Mouse (Mus musculus): ENCODE data around the gene Frmpd4. TPM values are rescaled to one million over a fixed set of nuclear protein-coding genes. Genes with fewer than 3 reads are reported as not detected.

Gene Frmpd4
- 0.03 and 0.05 TPM in 2 replicates for polyA plus RNA-seq (2016; fragmentation: Nextera tagmentation; extraction: Ambion mirVana)

DNA sequence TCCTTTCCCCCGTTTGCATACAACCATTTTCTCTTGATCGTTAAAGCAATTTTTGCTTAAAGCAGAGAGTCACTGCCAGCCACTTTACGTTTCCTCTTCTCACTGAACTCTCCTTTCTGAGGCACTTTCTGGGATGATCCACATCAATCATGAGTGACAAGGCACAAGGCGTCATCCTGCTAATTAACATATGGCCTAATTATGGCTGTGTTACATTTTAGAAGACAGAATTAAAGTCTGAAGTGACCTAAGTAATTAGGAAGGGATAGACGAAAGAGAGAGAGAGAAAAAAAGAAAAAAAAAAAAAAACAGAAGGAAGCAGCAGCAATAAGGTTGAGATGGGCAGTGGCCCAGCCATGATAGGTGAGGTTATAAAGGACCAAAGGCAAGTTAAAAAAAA is at the start of gene Frmpd4:
Gene Frmpd4, minus strand, starts transcription at position 101 of the 400 bp plus-strand sequence.
- 62% methylated on average over 5 of the region's 5 CpGs for WGBS
- no peaks in the 10 kb centered on the region for H3K4me1 ChIP-seq
- H3K4me3 ChIP-seq = no peak within 1 kb of the TSS
- H3K36me3 ChIP-seq = no peaks in the 10 kb centered on the region
- H3K27ac ChIP-seq = no peak within 1 kb of the TSS
- no peaks in the 10 kb centered on the region for H3K9me3 ChIP-seq (replicated peaks)
- no peak for DNase-seq (ENCODE audit: low spot score)
- H3K27me3 ChIP-seq (ENCODE audit: low read depth, poor library complexity, severe bottlenecking) = peaks cover 82% of the 10 kb centered on the region

DNA sequence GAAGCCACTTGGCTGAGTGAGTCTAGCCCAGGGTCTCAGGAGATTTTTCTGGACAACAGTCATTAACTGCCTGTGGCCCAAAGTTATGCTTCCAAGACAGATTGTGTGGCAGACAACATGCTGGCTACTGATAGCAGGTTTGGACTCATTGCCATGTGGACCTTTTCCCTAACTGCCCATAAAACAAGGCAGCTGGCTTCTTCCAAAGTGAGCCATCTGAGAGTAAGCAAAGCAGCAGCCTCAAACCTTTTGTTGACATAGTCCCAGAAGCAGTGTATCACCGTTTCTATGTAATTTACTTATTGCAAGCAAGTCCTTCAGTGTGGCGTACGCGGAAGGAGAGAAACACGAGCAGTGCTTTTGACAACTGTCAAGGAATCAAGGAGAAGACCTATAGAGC is 18.2 kb upstream of the Frmpd4 start:
- DNase-seq (ENCODE audit: low spot score) = no peak
- Histone ChIP-seq H3K9me3 (replicated peaks) (no peaks in the 10 kb centered on the region), H3K27me3 (ENCODE audit: low read depth, poor library complexity, severe bottlenecking) (peaks cover 91% of the 10 kb centered on the region), H3K4me3 (no peak overlapping the region), H3K27ac (no peak overlapping the region), H3K4me1 (no peaks in the 10 kb centered on the region), H3K36me3 (no peaks in the 10 kb centered on the region)
- 81% methylated on average over 5 of the region's 5 CpGs for WGBS

DNA sequence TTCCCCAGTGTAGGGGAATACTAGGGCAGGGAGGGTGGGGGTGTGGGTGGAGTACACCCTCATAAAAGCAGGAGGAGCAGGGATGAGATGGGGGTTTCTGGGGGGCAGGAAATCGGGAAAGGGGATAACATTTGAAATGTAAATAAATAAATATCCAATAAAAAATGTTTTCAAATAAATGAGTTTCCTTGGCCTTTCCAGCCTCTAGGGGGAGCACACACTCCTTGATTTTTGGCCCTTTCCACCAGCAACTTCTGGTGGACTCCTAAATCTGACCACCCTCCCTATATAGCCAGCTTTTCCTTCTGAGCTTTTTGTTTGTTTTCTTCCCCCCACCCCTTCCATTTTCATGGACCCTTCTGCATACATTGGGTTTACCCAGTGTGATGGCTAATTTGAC is 7.3 kb upstream of the Frmpd4 start:
- Histone ChIP-seq H3K9me3 (replicated peaks) (no peaks in the 10 kb centered on the region), H3K27ac (no peak overlapping the region), H3K4me3 (no peak overlapping the region), H3K27me3 (ENCODE audit: low read depth, poor library complexity, severe bottlenecking) (peaks cover 80% of the 10 kb centered on the region), H3K4me1 (no peaks in the 10 kb centered on the region), H3K36me3 (no peaks in the 10 kb centered on the region)
- DNase-seq (ENCODE audit: low spot score) = no peak
- 45% methylated on average over 1 of the region's 1 CpGs for WGBS

DNA sequence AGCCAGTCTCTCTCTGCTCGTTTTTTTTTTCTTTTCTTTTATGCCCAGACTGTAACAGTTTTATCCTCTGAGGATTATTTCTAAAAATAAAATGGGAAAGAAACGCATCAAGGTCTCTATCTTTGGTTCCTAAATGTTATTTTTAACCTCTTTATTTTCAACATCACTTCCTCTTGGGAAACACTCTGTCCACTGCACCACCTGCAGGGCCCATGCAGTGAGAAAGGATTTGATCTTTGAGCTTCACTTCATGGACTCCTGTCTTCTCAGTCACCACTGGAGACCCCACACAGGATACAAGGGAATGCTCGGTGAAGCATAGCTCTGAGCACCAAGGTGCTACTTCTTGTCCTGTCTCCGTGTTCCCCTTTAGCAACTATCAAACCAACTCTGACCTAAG is 5.2 kb downstream of the Frmpd4 start:
- Histone ChIP-seq H3K27me3 (ENCODE audit: low read depth, poor library complexity, severe bottlenecking) (peaks cover 96% of the 10 kb centered on the region), H3K9me3 (replicated peaks) (no peaks in the 10 kb centered on the region), H3K4me3 (no peak overlapping the region), H3K27ac (no peak overlapping the region), H3K4me1 (no peaks in the 10 kb centered on the region), H3K36me3 (no peaks in the 10 kb centered on the region)
- DNase-seq (ENCODE audit: low spot score) = no peak
- WGBS = 72% methylated on average over 4 of the region's 4 CpGs

DNA sequence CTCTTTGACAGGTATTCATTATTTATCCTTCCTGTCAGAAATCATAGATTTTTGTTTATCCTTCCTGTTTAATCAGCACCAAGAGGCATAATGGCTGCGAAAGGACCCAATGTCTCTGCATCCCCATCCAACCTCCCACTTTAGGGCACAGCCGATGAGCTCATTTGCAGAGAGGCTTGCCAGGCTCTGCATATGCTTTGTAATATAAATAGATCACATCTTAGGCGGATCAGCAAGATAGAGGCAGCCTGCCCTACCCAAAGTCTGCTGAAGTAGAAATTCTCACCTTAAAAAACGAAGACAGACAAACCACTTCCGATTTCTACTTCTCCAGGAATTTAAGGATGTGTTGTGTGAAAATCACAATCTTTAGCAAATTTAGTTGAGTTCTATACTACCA is 7.8 kb downstream of the Frmpd4 start:
- WGBS = 83% methylated on average over 5 of the region's 5 CpGs
- Histone ChIP-seq H3K4me1 (no peaks in the 10 kb centered on the region), H3K27ac (no peak overlapping the region), H3K36me3 (no peaks in the 10 kb centered on the region), H3K9me3 (replicated peaks) (no peaks in the 10 kb centered on the region), H3K27me3 (ENCODE audit: low read depth, poor library complexity, severe bottlenecking) (peaks cover 96% of the 10 kb centered on the region), H3K4me3 (no peak overlapping the region)
- no peak for DNase-seq (ENCODE audit: low spot score)

DNA sequence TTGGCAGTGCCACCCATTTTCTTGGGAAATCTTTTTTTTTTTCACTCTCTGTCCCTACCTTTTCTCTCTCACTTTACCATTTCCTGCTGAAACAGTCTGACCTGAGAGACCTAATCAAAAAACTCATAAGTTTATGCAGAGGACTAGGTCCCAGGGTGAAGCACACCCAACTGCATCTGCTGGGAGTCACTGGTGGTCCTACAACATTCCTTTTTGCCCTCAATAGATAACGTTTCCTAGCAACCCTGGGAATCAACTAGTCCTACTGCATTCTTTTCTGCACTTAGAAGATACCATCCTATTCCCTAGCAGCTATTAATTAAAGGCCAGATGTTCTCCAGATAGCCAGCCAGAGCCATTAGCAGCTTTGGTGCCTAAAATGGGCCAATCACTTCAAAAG is 71.8 kb downstream of the Frmpd4 start:
- H3K4me3 ChIP-seq = no peak overlapping the region
- peaks cover 25% of the 10 kb centered on the region; the same call in 1 of the 2 replicates for H3K27me3 ChIP-seq (ENCODE audit: low read depth, poor library complexity, severe bottlenecking)
- WGBS = 59% methylated on average over 1 of the region's 1 CpGs
- H3K36me3 ChIP-seq = no peaks in the 10 kb centered on the region
- no peaks in the 10 kb centered on the region for H3K9me3 ChIP-seq (replicated peaks)
- H3K27ac ChIP-seq = no peak overlapping the region
- DNase-seq (ENCODE audit: low spot score) = no peak
- H3K4me1 ChIP-seq = no peaks in the 10 kb centered on the region

DNA sequence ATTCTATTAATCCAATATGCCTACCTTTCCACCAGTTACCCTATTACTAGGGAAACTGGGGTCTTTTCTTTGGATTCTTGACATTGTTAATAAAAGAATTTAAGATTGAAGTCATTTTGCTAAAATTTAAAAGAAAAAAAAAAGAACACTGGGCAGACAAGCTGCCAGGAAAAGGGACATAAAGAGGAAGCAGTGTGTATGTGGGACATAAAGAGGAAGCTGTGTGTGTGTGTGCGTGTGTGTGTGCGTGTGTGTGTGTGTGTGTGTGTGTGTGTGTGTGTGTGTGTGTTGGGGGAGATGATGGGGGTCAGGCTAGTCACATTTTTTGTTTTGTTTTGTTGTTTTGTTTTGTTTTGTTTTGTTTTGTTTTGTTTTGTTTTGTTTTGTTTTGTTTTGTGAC is 121.8 kb downstream of the Frmpd4 start:
- Histone ChIP-seq H3K4me1 (no peaks in the 10 kb centered on the region), H3K27ac (no peak overlapping the region), H3K27me3 (ENCODE audit: low read depth, poor library complexity, severe bottlenecking) (peaks cover 74% of the 10 kb centered on the region), H3K36me3 (no peaks in the 10 kb centered on the region), H3K9me3 (replicated peaks) (no peaks in the 10 kb centered on the region), H3K4me3 (no peak overlapping the region)
- no peak for DNase-seq (ENCODE audit: low spot score)
- 83% methylated on average over 2 of the region's 2 CpGs for WGBS

DNA sequence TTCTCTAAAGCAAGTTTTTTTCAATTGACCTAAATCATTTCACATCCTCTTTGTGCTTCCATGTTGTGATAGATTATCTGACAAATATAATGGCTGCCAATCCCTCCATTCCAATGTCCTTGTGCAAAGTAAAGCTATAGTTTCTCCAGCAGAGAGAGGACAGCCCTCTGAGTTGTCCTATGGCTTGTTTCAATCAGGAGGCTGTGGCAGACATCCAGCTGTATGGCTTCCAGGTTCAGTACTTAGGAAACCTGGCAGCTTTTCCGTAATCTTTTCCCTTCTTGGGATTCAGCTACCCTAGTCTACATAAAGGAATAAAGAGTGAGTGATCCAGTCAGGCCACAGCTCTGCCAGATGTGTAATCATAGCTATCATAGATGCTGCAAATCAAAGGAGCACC is 145.8 kb downstream of the Frmpd4 start:
- Histone ChIP-seq H3K27me3 (ENCODE audit: low read depth, poor library complexity, severe bottlenecking) (peaks cover 75% of the 10 kb centered on the region), H3K36me3 (no peaks in the 10 kb centered on the region), H3K9me3 (replicated peaks) (no peaks in the 10 kb centered on the region), H3K27ac (no peak overlapping the region), H3K4me1 (no peaks in the 10 kb centered on the region), H3K4me3 (no peak overlapping the region)
- DNase-seq (ENCODE audit: low spot score) = no peak
- 92% methylated on average over 1 of the region's 1 CpGs for WGBS

DNA sequence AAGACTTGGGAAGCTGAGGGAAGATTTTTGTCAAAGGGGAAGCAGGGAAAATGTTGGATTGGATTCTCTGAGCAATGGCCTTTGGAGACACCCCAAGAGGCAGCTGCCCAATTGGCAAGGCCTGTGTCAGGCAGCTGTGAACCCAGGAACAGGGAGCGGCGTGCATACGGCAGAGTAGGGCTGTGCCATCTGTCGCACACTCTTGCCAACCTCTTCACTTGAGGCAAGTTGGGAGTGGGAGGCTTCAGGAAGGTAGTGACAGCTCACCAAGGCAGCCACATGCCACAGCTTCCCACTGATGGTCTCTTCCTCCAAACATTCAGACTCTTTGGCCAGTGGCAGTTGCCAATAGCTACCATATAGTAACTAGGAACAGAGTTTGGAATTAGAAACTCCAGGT is 147.2 kb downstream of the Frmpd4 start:
- no peaks in the 10 kb centered on the region for H3K4me1 ChIP-seq
- WGBS = 91% methylated on average over 4 of the region's 4 CpGs
- no peaks in the 10 kb centered on the region for H3K36me3 ChIP-seq
- no peaks in the 10 kb centered on the region for H3K9me3 ChIP-seq (replicated peaks)
- H3K4me3 ChIP-seq = no peak overlapping the region
- no peak for DNase-seq (ENCODE audit: low spot score)
- peaks cover 80% of the 10 kb centered on the region for H3K27me3 ChIP-seq (ENCODE audit: low read depth, poor library complexity, severe bottlenecking)
- no peak overlapping the region for H3K27ac ChIP-seq

DNA sequence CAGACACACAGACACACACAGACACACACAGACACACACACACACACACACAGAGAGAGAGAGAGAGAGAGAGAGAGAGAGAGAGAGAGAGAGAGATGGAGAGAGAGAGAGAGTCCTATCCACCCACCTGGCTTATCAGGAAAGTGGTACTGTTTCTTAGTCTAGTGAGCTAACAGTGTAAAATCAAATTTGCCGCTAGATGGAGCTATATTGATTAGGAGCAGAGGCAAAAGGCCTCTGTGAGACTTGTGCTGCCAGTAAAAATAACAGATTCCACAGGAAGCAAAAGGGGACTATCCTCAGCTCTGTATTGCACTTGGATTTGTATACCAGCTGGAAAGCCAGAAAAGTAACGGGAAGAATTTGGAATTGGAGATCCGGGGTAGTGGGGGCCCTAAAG is 161.6 kb downstream of the Frmpd4 start:
- no peaks in the 10 kb centered on the region for H3K4me1 ChIP-seq
- WGBS = 28% methylated on average over 3 of the region's 3 CpGs
- DNase-seq (ENCODE audit: low spot score) = no peak
- no peaks in the 10 kb centered on the region for H3K9me3 ChIP-seq (replicated peaks)
- no peak overlapping the region for H3K4me3 ChIP-seq
- H3K27me3 ChIP-seq (ENCODE audit: low read depth, poor library complexity, severe bottlenecking) = peaks cover 53% of the 10 kb centered on the region; the same call in 1 of the 2 replicates
- no peaks in the 10 kb centered on the region for H3K36me3 ChIP-seq
- H3K27ac ChIP-seq = no peak overlapping the region

DNA sequence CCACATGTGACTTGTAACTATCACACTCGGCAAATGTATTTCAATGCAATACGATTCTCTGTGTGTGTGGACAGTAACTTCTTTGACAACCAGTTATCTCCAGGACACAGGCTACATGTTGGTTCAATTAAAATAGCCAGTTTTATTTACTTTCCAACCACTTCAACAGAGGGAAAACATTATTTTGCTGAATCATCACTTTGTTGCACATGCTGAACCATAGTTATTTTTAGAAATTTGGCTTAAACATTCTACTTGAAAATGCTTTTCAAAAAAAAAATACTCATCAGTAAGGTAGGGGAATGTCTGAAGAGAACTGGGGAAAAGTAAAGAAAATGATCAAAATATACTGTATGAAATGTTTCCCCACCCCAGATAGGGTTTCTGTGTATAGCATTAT is 173.5 kb downstream of the Frmpd4 start:
- no peaks in the 10 kb centered on the region for H3K9me3 ChIP-seq (replicated peaks)
- 84% methylated on average over 2 of the region's 2 CpGs for WGBS
- no peaks in the 10 kb centered on the region for H3K4me1 ChIP-seq
- peaks cover 28% of the 10 kb centered on the region for H3K27me3 ChIP-seq (ENCODE audit: low read depth, poor library complexity, severe bottlenecking)
- no peaks in the 10 kb centered on the region for H3K36me3 ChIP-seq
- H3K27ac ChIP-seq = no peak overlapping the region
- H3K4me3 ChIP-seq = no peak overlapping the region
- DNase-seq (ENCODE audit: low spot score) = no peak

DNA sequence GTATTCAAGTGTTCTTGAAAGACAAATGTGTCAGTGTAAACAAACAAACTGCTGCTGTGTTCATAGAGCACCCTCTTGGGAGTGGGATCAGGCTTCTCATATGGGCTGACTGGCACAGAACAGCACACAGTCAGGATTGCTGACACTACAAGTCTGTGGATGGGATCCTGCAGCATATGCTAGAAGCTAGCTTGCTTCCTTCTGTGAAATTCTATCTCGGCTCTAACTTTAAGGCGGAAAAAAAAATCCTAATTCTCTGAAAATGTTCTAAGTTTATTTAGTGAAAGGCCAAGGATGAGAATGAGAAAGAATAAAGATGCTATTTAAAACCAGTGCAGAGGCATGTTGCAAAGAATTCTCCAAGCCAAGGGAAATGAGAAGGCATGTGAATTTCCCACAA is 226.6 kb downstream of the Frmpd4 start:
- H3K4me3 ChIP-seq = no peak overlapping the region
- no peaks in the 10 kb centered on the region for H3K4me1 ChIP-seq
- no peaks in the 10 kb centered on the region for H3K9me3 ChIP-seq (replicated peaks)
- H3K36me3 ChIP-seq = no peaks in the 10 kb centered on the region
- WGBS = 94% methylated on average over 2 of the region's 2 CpGs
- peaks cover 79% of the 10 kb centered on the region for H3K27me3 ChIP-seq (ENCODE audit: low read depth, poor library complexity, severe bottlenecking)
- no peak overlapping the region for H3K27ac ChIP-seq
- DNase-seq (ENCODE audit: low spot score) = no peak

DNA sequence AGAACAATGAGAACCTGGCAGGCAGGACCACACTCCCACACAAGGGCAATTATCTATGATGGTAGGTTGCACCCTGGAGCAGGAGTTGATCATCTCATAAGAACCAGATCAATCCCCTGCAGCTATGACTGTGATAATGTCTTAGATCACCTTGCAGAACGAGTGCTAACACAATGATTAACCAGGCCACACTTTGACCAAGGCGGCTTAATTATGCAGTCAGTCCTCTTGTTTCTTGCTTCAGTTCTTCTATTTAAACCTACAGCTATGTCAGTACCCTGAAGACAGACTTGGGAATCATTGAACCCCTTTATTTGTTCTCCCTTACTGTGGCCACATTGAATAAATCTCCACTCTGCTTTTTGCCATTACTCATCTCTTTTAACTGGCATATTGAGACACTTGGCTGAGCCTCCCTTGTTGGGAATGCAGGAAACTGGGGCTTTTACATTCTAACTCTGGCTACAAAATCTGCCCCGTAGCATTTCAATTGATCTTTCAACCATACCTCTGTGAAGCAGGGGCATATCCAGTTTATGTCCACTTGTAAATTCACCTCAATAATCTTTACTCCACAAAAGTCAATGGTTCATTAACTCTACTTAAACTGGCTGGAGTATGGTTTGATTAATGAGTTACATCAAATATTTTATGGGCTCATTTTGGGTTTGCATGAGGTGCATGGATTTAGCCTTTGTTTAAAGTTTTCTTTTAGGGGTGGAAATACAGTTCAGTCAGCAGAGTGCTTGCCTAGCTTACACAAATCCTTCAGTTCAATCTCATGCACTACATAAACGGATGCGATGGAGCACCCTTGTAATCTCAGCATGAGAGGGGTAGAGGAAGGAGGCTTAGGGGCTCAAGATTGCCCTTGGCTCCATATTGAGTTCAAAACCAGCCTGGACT is 227.5 kb downstream of the Frmpd4 start:
- Histone ChIP-seq H3K36me3 (no peaks in the 10 kb centered on the region), H3K27me3 (ENCODE audit: low read depth, poor library complexity, severe bottlenecking) (peaks cover 70% of the 10 kb centered on the region), H3K27ac (no peak overlapping the region), H3K9me3 (replicated peaks) (no peaks in the 10 kb centered on the region), H3K4me1 (no peaks in the 10 kb centered on the region), H3K4me3 (no peak overlapping the region)
- DNase-seq (ENCODE audit: low spot score) = no peak
- 84% methylated on average over 5 of the region's 5 CpGs for WGBS

DNA sequence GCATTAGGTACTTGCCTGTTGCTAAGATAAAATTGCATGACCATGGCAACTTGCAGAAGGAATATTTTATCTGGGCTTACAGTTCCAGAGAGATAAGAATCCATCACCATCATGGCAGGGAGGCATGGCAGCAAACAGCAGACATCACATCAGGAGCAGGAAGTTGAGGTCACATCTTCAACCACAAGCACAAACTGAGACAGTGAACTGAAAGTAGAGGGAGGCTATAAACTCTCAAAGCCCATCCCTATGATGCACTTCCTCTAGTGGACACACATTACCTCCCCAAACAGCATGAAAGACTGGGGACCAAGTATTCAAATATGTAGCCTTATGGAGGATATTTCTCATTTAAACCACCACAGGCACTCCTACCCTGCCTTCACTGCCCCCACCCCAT is 238.8 kb downstream of the Frmpd4 start:
- H3K4me3 ChIP-seq = no peak overlapping the region
- H3K9me3 ChIP-seq (replicated peaks) = no peaks in the 10 kb centered on the region
- no peak for DNase-seq (ENCODE audit: low spot score)
- H3K27me3 ChIP-seq (ENCODE audit: low read depth, poor library complexity, severe bottlenecking) = peaks cover 90% of the 10 kb centered on the region
- no peak overlapping the region for H3K27ac ChIP-seq
- H3K36me3 ChIP-seq = no peaks in the 10 kb centered on the region
- no peaks in the 10 kb centered on the region for H3K4me1 ChIP-seq

Measured in limb, embryonic 10.5 days (tissue).